Mouse (Mus musculus): ENCODE results near the gene Pcdh15.

GRCm38 (mm10) chr10:73216001-73216400 lies 116.9 kb downstream of the Pcdh15 start:
- TF ChIP-seq CTCF (IDR thresholded peaks at IDR 0.05; ENCODE audit: control insufficient read depth, insufficient read depth, insufficient replicate concordance, low read depth, low read length) (no peak), POLR2A (IDR thresholded peaks at IDR 0.05; ENCODE audit: control insufficient read depth, low read depth, low read length) (no peak)

Data from testis, adult 2 months (tissue).